In genomic region chr7:37556811-37557210, GRCm38 (mm10) we compare ENCODE assay signal across 26 mouse cellular contexts.
"Had no signal": no experiment of that assay in that cellular context is flagged by ENCODE, and none has a peak within 500 bp of the region (broad histone marks: within the 10 kb centered on the region; RNA-seq: fewer than 3 reads in every experiment).

No protein-coding gene starts in this region.

- ATAC-seq: hindbrain, postnatal 0 days; intestine, embryonic 16.5 days; liver, embryonic 12.5 days had no signal

- H3K4me1 ChIP-seq: heart, embryonic 13.5 days; heart, embryonic 15.5 days; liver, embryonic 12.5 days had no signal

- H3K4me2 ChIP-seq: heart, embryonic 11.5 days; heart, embryonic 13.5 days; heart, embryonic 15.5 days; hindbrain, embryonic 13.5 days; hindbrain, embryonic 15.5 days; kidney, embryonic 15.5 days; limb, embryonic 13.5 days; limb, embryonic 15.5 days; liver, embryonic 12.5 days had no signal

- H3K36me3 ChIP-seq: heart, embryonic 13.5 days; heart, embryonic 15.5 days; hindbrain, embryonic 13.5 days; hindbrain, embryonic 15.5 days; kidney, embryonic 15.5 days; limb, embryonic 13.5 days; limb, embryonic 15.5 days; liver, embryonic 12.5 days had no signal

- H3K4me3 ChIP-seq: gastrocnemius, adult 2 months; heart, embryonic 13.5 days; heart, embryonic 15.5 days; hindbrain, embryonic 13.5 days; hindbrain, embryonic 15.5 days; kidney, embryonic 15.5 days; limb, embryonic 13.5 days; limb, embryonic 15.5 days; liver, embryonic 12.5 days had no signal

- H3K27ac ChIP-seq: gastrocnemius, adult 2 months; heart, embryonic 13.5 days; heart, embryonic 15.5 days; hindbrain, embryonic 13.5 days; hindbrain, embryonic 15.5 days; hindbrain, postnatal 0 days; kidney, embryonic 15.5 days; kidney, postnatal 0 days; limb, embryonic 13.5 days; limb, embryonic 15.5 days; liver, embryonic 12.5 days had no signal

- DNase-seq: gastrocnemius, adult 2 months; gastrocnemius, postnatal 10 days; gastrocnemius, postnatal 25 days; heart, adult 18-20 months; heart, postnatal 14 days; heart, postnatal 36 days; kidney, adult 11 months; kidney, adult 2 months; kidney, adult 9 months; kidney, postnatal 14 days; kidney, postnatal 36 days; layer of hippocampus, adult 9-11 months; layer of hippocampus, postnatal 36 days; left cerebral cortex, postnatal 4 days had no signal

- H3K9me3 ChIP-seq: heart, embryonic 13.5 days; heart, embryonic 15.5 days; hindbrain, embryonic 13.5 days; hindbrain, embryonic 15.5 days; kidney, embryonic 15.5 days; limb, embryonic 13.5 days; limb, embryonic 15.5 days; liver, embryonic 12.5 days had no signal

- H3K27me3 ChIP-seq: heart, embryonic 13.5 days; heart, embryonic 15.5 days; hindbrain, embryonic 13.5 days; hindbrain, embryonic 15.5 days; kidney, embryonic 15.5 days; limb, embryonic 13.5 days; limb, embryonic 15.5 days; liver, embryonic 12.5 days had no signal

- H3K9ac ChIP-seq: heart, embryonic 13.5 days; heart, embryonic 15.5 days; hindbrain, embryonic 13.5 days; hindbrain, embryonic 15.5 days; kidney, embryonic 15.5 days; limb, embryonic 13.5 days; limb, embryonic 15.5 days; liver, embryonic 12.5 days had no signal
